Mouse (Mus musculus): ENCODE measurements around the gene Srrm1. TPM values are rescaled to one million over a fixed set of nuclear protein-coding genes. Genes with fewer than 3 reads are reported as not detected.

Srrm1 gene
- polyA plus RNA-seq, 1 experiment: 41.3 TPM

DNA sequence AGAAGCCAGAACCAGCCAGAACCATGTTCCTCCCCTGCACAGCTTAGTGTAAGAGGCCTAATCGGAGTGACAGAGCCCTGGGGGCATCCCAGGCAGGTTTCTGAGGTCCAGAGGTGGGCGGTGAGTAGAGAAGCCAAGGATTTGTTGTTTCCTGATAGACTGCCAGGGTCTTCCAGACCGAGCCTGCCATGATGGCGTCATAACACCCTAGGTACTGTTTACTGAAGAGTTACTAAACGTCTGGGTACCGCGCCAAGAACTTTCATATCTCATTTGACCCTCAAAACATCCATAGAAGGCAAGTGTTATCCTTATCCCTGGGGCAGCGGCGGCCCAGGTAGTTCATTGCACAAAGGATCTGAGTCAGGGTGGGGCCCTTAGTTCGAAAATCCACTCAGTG lies 54.4 kb downstream of the Srrm1 start:
- H3K4me3 ChIP-seq: peak overlapping the region; percentile 7
- H3K36me3 ChIP-seq (ENCODE audit: control insufficient read depth, insufficient read depth): no peaks in the 10 kb centered on the region
- no peaks in the 10 kb centered on the region for H3K79me2 ChIP-seq (ENCODE audit: control insufficient read depth, insufficient read depth)
- H3ac ChIP-seq (ENCODE audit: control insufficient read depth, insufficient read length): no peak overlapping the region
- TF ChIP-seq SRF (IDR thresholded peaks at IDR 0.05; ENCODE audit: control insufficient read depth, insufficient read length, low read depth): no peak
- TF ChIP-seq CEBPB (IDR thresholded peaks at IDR 0.05; ENCODE audit: insufficient read depth, poor library complexity, severe bottlenecking): no peak
- no peak for TF ChIP-seq TCF12 (IDR thresholded peaks at IDR 0.05; ENCODE audit: insufficient read depth, poor library complexity, severe bottlenecking)
- no peak for TF ChIP-seq USF1 (IDR thresholded peaks at IDR 0.05; ENCODE audit: low read depth)
- TF ChIP-seq POLR2AphosphoS2 (IDR thresholded peaks at IDR 0.05; ENCODE audit: insufficient read length, low read depth): no peak
- TF ChIP-seq E2F4 (IDR thresholded peaks at IDR 0.05; ENCODE audit: insufficient read depth): no peak
- peak overlapping the region; percentile 76 for H3K4me2 ChIP-seq (ENCODE audit: low read depth)
- H3K27me3 ChIP-seq (ENCODE audit: control insufficient read depth, insufficient read depth, insufficient read length): no peaks in the 10 kb centered on the region

GRCm38 (mm10) chr4:135297931-135298546 lies 55.1 kb downstream of the Srrm1 start:
- H3K36me3 ChIP-seq (ENCODE audit: control insufficient read depth, insufficient read depth): no peaks in the 10 kb centered on the region
- peak overlapping the region; percentile 76 for H3K4me2 ChIP-seq (ENCODE audit: low read depth)
- no peaks in the 10 kb centered on the region for H3K27me3 ChIP-seq (ENCODE audit: control insufficient read depth, insufficient read depth, insufficient read length)
- TF ChIP-seq REST (IDR thresholded peaks at IDR 0.05; ENCODE audit: insufficient read depth, insufficient read length): no peak
- peak in 2 of 3 experiments; percentile 73 to 81 for TF ChIP-seq MYOD1 (IDR thresholded peaks at IDR 0.05; ENCODE audit: control insufficient read depth in 1 of 3, insufficient read length in 2 of 3, low read depth in 2 of 3)
- TF ChIP-seq SRF (IDR thresholded peaks at IDR 0.05; ENCODE audit: control insufficient read depth, insufficient read length, low read depth): peak; percentile 72
- no peak for TF ChIP-seq E2F4 (IDR thresholded peaks at IDR 0.05; ENCODE audit: insufficient read depth)
- peak; percentile 2 for TF ChIP-seq TCF3 (IDR thresholded peaks at IDR 0.05; ENCODE audit: insufficient read length, low read depth)
- TF ChIP-seq POLR2AphosphoS2 (IDR thresholded peaks at IDR 0.05; ENCODE audit: insufficient read length, low read depth): peak; percentile 68
- TF ChIP-seq TCF12 (IDR thresholded peaks at IDR 0.05; ENCODE audit: insufficient read depth, poor library complexity, severe bottlenecking): no peak
- peak in 1 of 3 experiments; percentile 52 for TF ChIP-seq MYOG (IDR thresholded peaks at IDR 0.05; ENCODE audit: control insufficient read depth in 1 of 3, insufficient read depth in 1 of 3, insufficient read length in 2 of 3, low read depth in 2 of 3)
- TF ChIP-seq CEBPB (IDR thresholded peaks at IDR 0.05; ENCODE audit: insufficient read depth, poor library complexity, severe bottlenecking): peak; percentile 79; the same call in 1 of the 2 replicates
- peak; percentile 55 for TF ChIP-seq POLR2A (IDR thresholded peaks at IDR 0.05; ENCODE audit: insufficient read length, low read depth)
- TF ChIP-seq MAX (IDR thresholded peaks at IDR 0.05; ENCODE audit: low read depth): no peak
- peak; percentile 69 for TF ChIP-seq USF1 (IDR thresholded peaks at IDR 0.05; ENCODE audit: low read depth)
- no peak overlapping the region for H3ac ChIP-seq (ENCODE audit: control insufficient read depth, insufficient read length)
- no peaks in the 10 kb centered on the region for H3K79me2 ChIP-seq (ENCODE audit: control insufficient read depth, insufficient read depth)
- H3K4me3 ChIP-seq: peak overlapping the region; percentile 7

GRCm38 (mm10) chr4:135297146-135297545 lies 56.0 kb downstream of the Srrm1 start:
- TF ChIP-seq MAX (IDR thresholded peaks at IDR 0.05; ENCODE audit: low read depth) (no peak), E2F4 (IDR thresholded peaks at IDR 0.05; ENCODE audit: insufficient read depth) (no peak), POLR2AphosphoS2 (IDR thresholded peaks at IDR 0.05; ENCODE audit: insufficient read length, low read depth) (no peak), MYOD1 (IDR thresholded peaks at IDR 0.05; ENCODE audit: control insufficient read depth in 1 of 3, insufficient read length in 2 of 3, low read depth in 2 of 3) (no peak), CEBPB (IDR thresholded peaks at IDR 0.05; ENCODE audit: insufficient read depth, poor library complexity, severe bottlenecking) (no peak), USF1 (IDR thresholded peaks at IDR 0.05; ENCODE audit: low read depth) (no peak), TCF12 (IDR thresholded peaks at IDR 0.05; ENCODE audit: insufficient read depth, poor library complexity, severe bottlenecking) (no peak), POLR2A (IDR thresholded peaks at IDR 0.05; ENCODE audit: insufficient read length, low read depth) (no peak), SRF (IDR thresholded peaks at IDR 0.05; ENCODE audit: control insufficient read depth, insufficient read length, low read depth) (no peak), TCF3 (IDR thresholded peaks at IDR 0.05; ENCODE audit: insufficient read length, low read depth) (no peak), REST (IDR thresholded peaks at IDR 0.05; ENCODE audit: insufficient read depth, insufficient read length) (no peak), MYOG (IDR thresholded peaks at IDR 0.05; ENCODE audit: control insufficient read depth in 1 of 3, insufficient read depth in 1 of 3, insufficient read length in 2 of 3, low read depth in 2 of 3) (no peak)
- Histone ChIP-seq H3K4me3 (peak overlapping the region; percentile 7), H3K36me3 (ENCODE audit: control insufficient read depth, insufficient read depth) (no peaks in the 10 kb centered on the region), H3ac (ENCODE audit: control insufficient read depth, insufficient read length) (no peak overlapping the region), H3K27me3 (ENCODE audit: control insufficient read depth, insufficient read depth, insufficient read length) (no peaks in the 10 kb centered on the region), H3K4me2 (ENCODE audit: low read depth) (peak overlapping the region; percentile 76), H3K79me2 (ENCODE audit: control insufficient read depth, insufficient read depth) (no peaks in the 10 kb centered on the region)

GRCm38 (mm10) chr4:135296565-135296964 lies 56.6 kb downstream of the Srrm1 start:
- no peak overlapping the region for H3ac ChIP-seq (ENCODE audit: control insufficient read depth, insufficient read length)
- H3K27me3 ChIP-seq (ENCODE audit: control insufficient read depth, insufficient read depth, insufficient read length): no peaks in the 10 kb centered on the region
- no peaks in the 10 kb centered on the region for H3K36me3 ChIP-seq (ENCODE audit: control insufficient read depth, insufficient read depth)
- no peak for TF ChIP-seq MYOD1 (IDR thresholded peaks at IDR 0.05; ENCODE audit: control insufficient read depth in 1 of 3, insufficient read length in 2 of 3, low read depth in 2 of 3)
- no peak for TF ChIP-seq POLR2A (IDR thresholded peaks at IDR 0.05; ENCODE audit: insufficient read length, low read depth)
- no peak for TF ChIP-seq MAX (IDR thresholded peaks at IDR 0.05; ENCODE audit: low read depth)
- TF ChIP-seq TCF3 (IDR thresholded peaks at IDR 0.05; ENCODE audit: insufficient read length, low read depth): no peak
- no peak for TF ChIP-seq TCF12 (IDR thresholded peaks at IDR 0.05; ENCODE audit: insufficient read depth, poor library complexity, severe bottlenecking)
- TF ChIP-seq SRF (IDR thresholded peaks at IDR 0.05; ENCODE audit: control insufficient read depth, insufficient read length, low read depth): no peak
- no peak for TF ChIP-seq POLR2AphosphoS2 (IDR thresholded peaks at IDR 0.05; ENCODE audit: insufficient read length, low read depth)
- no peak for TF ChIP-seq REST (IDR thresholded peaks at IDR 0.05; ENCODE audit: insufficient read depth, insufficient read length)
- TF ChIP-seq E2F4 (IDR thresholded peaks at IDR 0.05; ENCODE audit: insufficient read depth): no peak
- no peak for TF ChIP-seq MYOG (IDR thresholded peaks at IDR 0.05; ENCODE audit: control insufficient read depth in 1 of 3, insufficient read depth in 1 of 3, insufficient read length in 2 of 3, low read depth in 2 of 3)
- no peak for TF ChIP-seq USF1 (IDR thresholded peaks at IDR 0.05; ENCODE audit: low read depth)
- no peak overlapping the region for H3K4me3 ChIP-seq
- no peaks in the 10 kb centered on the region for H3K79me2 ChIP-seq (ENCODE audit: control insufficient read depth, insufficient read depth)
- H3K4me2 ChIP-seq (ENCODE audit: low read depth): peak overlapping the region; percentile 76
